Mouse (Mus musculus) gastrocnemius, postnatal 36 days (tissue): ENCODE data around the gene Grm8. TPM values are rescaled to one million over a fixed set of nuclear protein-coding genes. Genes with fewer than 3 reads are reported as not detected.

Source experiments
- DNase-seq, 2 experiments: peaks; one replicate each; pipeline ENCODE4 v3.0.0; 2022
- intact Hi-C: fragments of 180-260 bp; cut with DNase I; formaldehyde crosslinking; loops from one replicate; pipeline ENCODE4 v1.15.1; 2025
- total RNA-seq, 2 experiments: library from RNA; stranded (reverse); gene quantifications; 2 replicates each; pipeline ENCODE4 v1.2.3; 2021

The Grm8 gene
- total RNA-seq, 2 experiments from 2014 or later: 0.13 to 0.52 TPM

- intact Hi-C loops: no loop called here
- DNase-seq: no peak
Measured at GRCm38 (mm10) chr6:27661747-27662435, 473.1 kb downstream of the Grm8 start.

GRCm38 (mm10) chr6:27657520-27657919 is 477.5 kb downstream of the Grm8 start:
- no peak for DNase-seq
- intact Hi-C loops: no loop called here

GRCm38 (mm10) chr6:27646503-27646902 is 488.5 kb downstream of the Grm8 start:
- DNase-seq: no peak
- intact Hi-C loops: no loop called here

GRCm38 (mm10) chr6:27645054-27645453 is 489.9 kb downstream of the Grm8 start:
- no peak for DNase-seq
- intact Hi-C loops: no loop called here

GRCm38 (mm10) chr6:27635898-27636297 is 499.1 kb downstream of the Grm8 start:
- intact Hi-C loops: no loop called here
- no peak for DNase-seq

- DNase-seq: no peak
- intact Hi-C loops: no loop called here
Measured at GRCm38 (mm10) chr6:27617472-27617871, 517.5 kb downstream of the Grm8 start.

- DNase-seq: no peak
- intact Hi-C loops: no loop called here
Measured at GRCm38 (mm10) chr6:27580485-27580884, 554.5 kb downstream of the Grm8 start.

- intact Hi-C loops: no loop called here
- no peak for DNase-seq
Measured at GRCm38 (mm10) chr6:27545516-27545915, 589.5 kb downstream of the Grm8 start.

GRCm38 (mm10) chr6:27517620-27518019 is 617.4 kb downstream of the Grm8 start:
- intact Hi-C loops: no loop called here

GRCm38 (mm10) chr6:27460998-27461397 is 674.0 kb downstream of the Grm8 start:
- no peak for DNase-seq

More at GRCm38 (mm10) chr6:27517620-27518019, 617.4 kb downstream of the Grm8 start:
- no peak for DNase-seq

GRCm38 (mm10) chr6:27408473-27408872 is 726.5 kb downstream of the Grm8 start:
- intact Hi-C loops: no loop called here
- DNase-seq: no peak

More at GRCm38 (mm10) chr6:27460998-27461397, 674.0 kb downstream of the Grm8 start:
- intact Hi-C loops: no loop called here

- no peak for DNase-seq
Measured at GRCm38 (mm10) chr6:27372416-27372815, 762.6 kb downstream of the Grm8 start.

GRCm38 (mm10) chr6:27371095-27371494 is 763.9 kb downstream of the Grm8 start:
- intact Hi-C loops: no loop called here
- no peak for DNase-seq

More at GRCm38 (mm10) chr6:27372416-27372815, 762.6 kb downstream of the Grm8 start:
- intact Hi-C loops: no loop called here

- intact Hi-C loops: no loop called here
- DNase-seq: no peak
Measured at GRCm38 (mm10) chr6:27363775-27364174, 771.2 kb downstream of the Grm8 start.

- no peak for DNase-seq
- intact Hi-C loops: no loop called here
Measured at GRCm38 (mm10) chr6:27360440-27360839, 774.5 kb downstream of the Grm8 start.

GRCm38 (mm10) chr6:27351147-27351546 is 783.8 kb downstream of the Grm8 start:
- no peak for DNase-seq
- intact Hi-C loops: no loop called here

- intact Hi-C loops: no loop called here
- no peak for DNase-seq
Measured at GRCm38 (mm10) chr6:27348272-27348671, 786.7 kb downstream of the Grm8 start.

GRCm38 (mm10) chr6:27346311-27346710 is 788.7 kb downstream of the Grm8 start:
- intact Hi-C loops: no loop called here
- DNase-seq: no peak

- no peak for DNase-seq
- intact Hi-C loops: no loop called here
Measured at GRCm38 (mm10) chr6:27340131-27340530, 794.8 kb downstream of the Grm8 start.

GRCm38 (mm10) chr6:27318575-27318974 is 816.4 kb downstream of the Grm8 start:
- no peak for DNase-seq
- intact Hi-C loops: no loop called here

- no peak for DNase-seq
Measured at GRCm38 (mm10) chr6:27317422-27317821, 817.6 kb downstream of the Grm8 start.

GRCm38 (mm10) chr6:27316018-27316417 is 819.0 kb downstream of the Grm8 start:
- DNase-seq: no peak
- intact Hi-C loops: no loop called here

More at GRCm38 (mm10) chr6:27317422-27317821, 817.6 kb downstream of the Grm8 start:
- intact Hi-C loops: no loop called here
